Mouse (Mus musculus) bone marrow, adult 2 months (tissue): Measurements from ENCODE around the gene Zfp688. TPM values are rescaled to one million over a fixed set of nuclear protein-coding genes. Genes with fewer than 3 reads are reported as not detected.
"Not testable (repeated sequence)": the region's sequence is repeated elsewhere in the genome, so short reads cannot be mapped to it uniquely, and the experiment has no call there.

Source experiments
- H3K27ac ChIP-seq: fragments of 200-500 bp; 2 replicates; pipeline ENCODE4 v1.5.1; 2012; ENCODE audit warnings: low read depth, mild to moderate bottlenecking, control low read depth, inconsistent platforms, low read length; ENCODE audit not compliant: control insufficient read depth, poor library complexity, insufficient read depth
- H3K4me1 ChIP-seq: fragments of 200-500 bp; 2 replicates; pipeline ENCODE4 v1.6.1; 2011; ENCODE audit warnings: low read length; ENCODE audit not compliant: control insufficient read depth, insufficient read depth
- H3K4me3 ChIP-seq: fragments of 200-500 bp; replicated peaks from 2 replicates; pipeline ENCODE3; 2011; ENCODE audit warnings: mild to moderate bottlenecking, low read depth, low read length, control low read depth; ENCODE audit not compliant: control insufficient read depth
- CTCF ChIP-seq: fragments of 200-500 bp; IDR thresholded peaks from 2 replicates; pipeline ENCODE4 v1.5.1; 2011; ENCODE audit warnings: low read length, control low read depth; ENCODE audit not compliant: control insufficient read depth, insufficient read depth
- POLR2A ChIP-seq: fragments of 200-500 bp; IDR thresholded peaks from 2 replicates; pipeline ENCODE4 v1.6.1; 2011; ENCODE audit warnings: low read depth, mild to moderate bottlenecking, control low read depth, low read length, borderline replicate concordance; ENCODE audit not compliant: control insufficient read depth
- WGBS: fragments of 180-500 bp; shearing (Covaris S2); methylation state at CpG from one replicate; pipeline ENCODE4 v1.1.7; 2018; 5-methylcytosine and 5-hydroxymethylcytosine counted together
- polyA plus RNA-seq: library from polyadenylated mRNA; stranded (reverse); fragments of >200 nt; gene quantifications from 2 replicates; pipeline ENCODE4 v1.2.4, GENCODE M21; 2011; ENCODE audit warnings: low replicate concordance; ENCODE audit not compliant: missing spikeins, insufficient read depth, insufficient read length

The Zfp688 gene
- polyA plus RNA-seq, 1 experiment, result 20.9 TPM

GRCm38 (mm10) chr7:127425911-127426310, 4.0 kb upstream of the Zfp688 start:
- H3K27ac ChIP-seq, result no peak overlapping the region
- no peak overlapping the region for H3K4me3 ChIP-seq
- TF ChIP-seq POLR2A (no peak), CTCF (no peak)
- WGBS, result 76% methylated on average over 2 of the region's 2 CpGs
- peaks cover 2% of the 10 kb centered on the region; the same call in 1 of the 2 replicates for H3K4me1 ChIP-seq

- no peak for TF ChIP-seq POLR2A
- TF ChIP-seq CTCF, result no peak
- Histone ChIP-seq H3K4me3 (no peak overlapping the region), H3K4me1 (peaks cover 2% of the 10 kb centered on the region; the same call in 1 of the 2 replicates), H3K27ac (no peak overlapping the region)
- WGBS, result 79% methylated on average over 3 of the region's 3 CpGs
Observed at GRCm38 (mm10) chr7:127425291-127425690, 3.4 kb upstream of the Zfp688 start.

GRCm38 (mm10) chr7:127422247-127422646, 379 bp upstream of the Zfp688 start:
- peak overlapping the region; percentile 79 for H3K4me3 ChIP-seq
- peak overlapping the region; percentile 4 for H3K27ac ChIP-seq
- TF ChIP-seq CTCF, result no peak
- no peak for TF ChIP-seq POLR2A
- WGBS, result 2% methylated on average over 15 of the region's 15 CpGs
- peaks cover 2% of the 10 kb centered on the region; the same call in 1 of the 2 replicates for H3K4me1 ChIP-seq

GRCm38 (mm10) chr7:127411418-127411817, 10.4 kb downstream of the Zfp688 start:
- no peak for TF ChIP-seq CTCF
- TF ChIP-seq POLR2A, result no peak
- Histone ChIP-seq H3K4me3 (no peak overlapping the region), H3K4me1 (0 out of 2 replicates have a peak, but pooled peaks cover 1% of the 10 kb centered on the region), H3K27ac (no peak overlapping the region)
- WGBS, result 50% methylated on average over 2 of the region's 2 CpGs

- H3K4me1 ChIP-seq, result not testable (repeated sequence)
- Histone ChIP-seq H3K4me3 (peak within 1 kb of the TSS; percentile 73), H3K27ac (peak within 1 kb of the TSS; percentile 43)
- TF ChIP-seq CTCF (peak; percentile 57), POLR2A (peak; percentile 32; the same call in 1 of the 2 replicates)
- WGBS, result under 1% methylated on average over 40 of the region's 40 CpGs
Observed at GRCm38 (mm10) chr7:127406002-127406987, 15.6 kb downstream of the Zfp688 start, which contains the start of gene Zfp764. TSS of gene Zfp764 (minus strand) at chr7:127406822.

GRCm38 (mm10) chr7:127404101-127404500, 17.8 kb downstream of the Zfp688 start:
- H3K27ac ChIP-seq, H3K4me1 ChIP-seq, H3K4me3 ChIP-seq: not testable (repeated sequence)
- WGBS, result 86% methylated on average over 6 of the region's 6 CpGs

GRCm38 (mm10) chr7:127402980-127403379, 18.9 kb downstream of the Zfp688 start:
- TF ChIP-seq CTCF (no peak), POLR2A (no peak)
- 66% methylated on average over 2 of the region's 2 CpGs for WGBS
- no peak overlapping the region for H3K27ac ChIP-seq
- H3K4me3 ChIP-seq, result no peak overlapping the region
- H3K4me1 ChIP-seq, result 0 out of 2 replicates have a peak, but pooled peaks cover 1% of the 10 kb centered on the region

GRCm38 (mm10) chr7:127400355-127400754, 21.5 kb downstream of the Zfp688 start:
- WGBS, result 53% methylated on average over 3 of the region's 3 CpGs
- Histone ChIP-seq H3K4me3 (no peak overlapping the region), H3K27ac (no peak overlapping the region), H3K4me1 (no peaks in the 10 kb centered on the region)
- TF ChIP-seq POLR2A (no peak), CTCF (no peak)

- WGBS, result under 1% methylated on average over 7 of the region's 7 CpGs
- TF ChIP-seq POLR2A, result no peak
- TF ChIP-seq CTCF, result no peak
- Histone ChIP-seq H3K4me3 (peak overlapping the region; percentile 66), H3K4me1 (peaks cover 4% of the 10 kb centered on the region), H3K27ac (no peak overlapping the region)
Observed at GRCm38 (mm10) chr7:127393944-127394333, 27.9 kb downstream of the Zfp688 start.
